ENCODE assay signal across 23 mouse cellular contexts in genomic region chr15:4067273-4067990, GRCm38 (mm10). TPM values are rescaled to one million over a fixed set of nuclear protein-coding genes. Genes with fewer than 3 reads are reported as not detected.
DNase-seq lines count a peak whose midpoint lies in the region; ATAC-seq lines count a peak whose summit lies in the region.
"Had no signal": no experiment of that assay in that cellular context is flagged by ENCODE, and none has a peak within 500 bp of the region (broad histone marks: within the 10 kb centered on the region; RNA-seq: fewer than 3 reads in every experiment).

No protein-coding gene starts in this region.

- ATAC-seq in hindbrain, embryonic 15.5 days (ENCODE audit: low FRiP score, low read depth), result 0 out of 2 replicates have a peak, but pooled peaks have one; percentile 44
- ATAC-seq in hindbrain, embryonic 14.5 days (ENCODE audit: low FRiP score), result no peak; the same call in 1 of the 2 replicates
- ATAC-seq: forebrain, postnatal 0 days; intestine, embryonic 16.5 days had no signal

- 62% methylated on average over 5 of the region's 5 CpGs for WGBS in hindbrain, embryonic 15.5 days
- WGBS in hindbrain, embryonic 14.5 days, result 55% methylated on average over 5 of the region's 5 CpGs

- H3K9me3 ChIP-seq in hindbrain, embryonic 15.5 days, result no peaks in the 10 kb centered on the region
- no peaks in the 10 kb centered on the region for H3K9me3 ChIP-seq in hindbrain, embryonic 14.5 days (ENCODE audit: control insufficient read depth, low read length)
- H3K9me3 ChIP-seq: limb, embryonic 12.5 days; megakaryocyte, embryonic 14.5 days; midbrain, embryonic 12.5 days had no signal

- H3K4me3 ChIP-seq in hindbrain, embryonic 15.5 days, result no peak overlapping the region
- H3K4me3 ChIP-seq in hindbrain, embryonic 14.5 days (replicated peaks; ENCODE audit: low read length), result no peak overlapping the region
- H3K4me3 ChIP-seq: erythroblast, embryonic 14.5 days; limb, embryonic 12.5 days; megakaryocyte, embryonic 14.5 days; midbrain, embryonic 12.5 days had no signal

- no peak overlapping the region for H3K9ac ChIP-seq in hindbrain, embryonic 15.5 days
- H3K9ac ChIP-seq in hindbrain, embryonic 14.5 days, result no peak overlapping the region
- H3K9ac ChIP-seq: forebrain, postnatal 0 days; limb, embryonic 12.5 days; midbrain, embryonic 12.5 days had no signal

- H3K27ac ChIP-seq in hindbrain, embryonic 15.5 days (replicated peaks), result no peak overlapping the region
- H3K27ac ChIP-seq in hindbrain, embryonic 14.5 days, result no peak overlapping the region
- H3K27ac ChIP-seq: kidney, postnatal 0 days; limb, embryonic 12.5 days; midbrain, embryonic 12.5 days had no signal

- H3K4me1 ChIP-seq in hindbrain, embryonic 15.5 days (replicated peaks), result no peaks in the 10 kb centered on the region
- no peaks in the 10 kb centered on the region for H3K4me1 ChIP-seq in hindbrain, embryonic 14.5 days (replicated peaks; ENCODE audit: control insufficient read depth, insufficient read depth, low read length)
- H3K4me1 ChIP-seq: limb, embryonic 12.5 days; midbrain, embryonic 12.5 days had no signal

- no peak for DNase-seq in hindbrain, embryonic 14.5 days (ENCODE audit: low spot score)
- DNase-seq in Muller cell, postnatal 12 days (ENCODE audit: inconsistent ontology term), result peak; percentile 73
- peak; percentile 58 for DNase-seq in cerebellum, adult 11-12 months
- DNase-seq in cerebellum, postnatal 10 days, result peak; percentile 43 to 48
- DNase-seq in liver, result no peak
- DNase-seq in frontal cortex, postnatal 10 days (ENCODE audit: low spot score in 2 of 2), result no peak
- DNase-seq: adrenal gland, postnatal 14 days; forebrain, postnatal 0 days; gastrocnemius, postnatal 10 days; heart, postnatal 36 days; kidney, adult 8-10 months; layer of hippocampus, adult 9-11 months; lung, postnatal 36 days; thymus, postnatal 4 days had no signal

- H3K36me3 ChIP-seq in hindbrain, embryonic 15.5 days, result peaks cover 8% of the 10 kb centered on the region
- peaks cover 15% of the 10 kb centered on the region; the same call in 1 of the 2 replicates for H3K36me3 ChIP-seq in hindbrain, embryonic 14.5 days (replicated peaks; ENCODE audit: control insufficient read depth, insufficient read depth)

- H3K4me2 ChIP-seq in hindbrain, embryonic 15.5 days, result no peak overlapping the region
- H3K4me2 ChIP-seq in hindbrain, embryonic 14.5 days (replicated peaks), result no peak overlapping the region
- H3K4me2 ChIP-seq: heart, embryonic 11.5 days; limb, embryonic 12.5 days; liver, embryonic 11.5 days; midbrain, embryonic 12.5 days had no signal

- H3K27me3 ChIP-seq in hindbrain, embryonic 15.5 days, result no peaks in the 10 kb centered on the region
- no peaks in the 10 kb centered on the region for H3K27me3 ChIP-seq in hindbrain, embryonic 14.5 days (ENCODE audit: control insufficient read depth, insufficient read depth, low read length)
- H3K27me3 ChIP-seq: limb, embryonic 12.5 days; megakaryocyte, embryonic 14.5 days; midbrain, embryonic 12.5 days had no signal

RNA-seq across cellular contexts. Expression of gene Oxct1, which starts 41.2 kb away (rescaled TPM):
- polyA plus RNA-seq in hindbrain, embryonic 15.5 days (2015; fragmentation: Nextera tagmentation; extraction: Ambion mirVana), result 360 and 362 TPM in 2 replicates
- polyA plus RNA-seq in hindbrain, embryonic 14.5 days (2014; fragmentation: Nextera tagmentation; extraction: Ambion mirVana), result 341 and 388 TPM in 2 replicates

Comparison
In these comparisons a context has a peak if more than half of its experiments do, and no peak if none do; other contexts are left out.
1. DNase-seq: peak in Muller cell, postnatal 12 days (single experiment), cerebellum, adult 11-12 months (single experiment) and cerebellum, postnatal 10 days (2 of 2); none in hindbrain, embryonic 14.5 days (single experiment), liver (single experiment) and frontal cortex, postnatal 10 days (0 of 2).